Mouse (Mus musculus) liver, embryonic 14.5 days (tissue): ENCODE results near the gene Llgl2.

Experiments used
- CTCF ChIP-seq: IDR thresholded peaks from 2 replicates; pipeline ENCODE4 v1.5.1; 2016; ENCODE audit warnings: antibody characterized with exemption, low read depth, control low read depth
- EP300 ChIP-seq: IDR thresholded peaks from 2 replicates; pipeline ENCODE4 v1.6.1; 2016; ENCODE audit warnings: antibody characterized with exemption, low read depth

- TF ChIP-seq CTCF (no peak), EP300 (no peak)
Observed at GRCm38 (mm10) chr11:115886446-115886845, 62.6 kb downstream of the Llgl2 start.
